Mouse (Mus musculus) bone marrow macrophage, adult 2 months (primary cell): ENCODE data around the gene Gps1. TPM values are rescaled to one million over a fixed set of nuclear protein-coding genes. Genes with fewer than 3 reads are reported as not detected.
"Not testable (repeated sequence)": the region's sequence is repeated elsewhere in the genome, so short reads cannot be mapped to it uniquely, and the experiment has no call there.

Experiments
- H3K27ac ChIP-seq: 2 replicates; pipeline ENCODE4 v1.5.1; 2012; ENCODE audit warnings: low read depth, low read length; ENCODE audit not compliant: insufficient read depth
- H3K4me1 ChIP-seq: 2 replicates; pipeline ENCODE4 v1.6.1; 2012; ENCODE audit warnings: low read length; ENCODE audit not compliant: control insufficient read depth, insufficient read depth
- H3K4me3 ChIP-seq: 2 replicates; pipeline ENCODE4 v1.5.1; 2012; ENCODE audit warnings: mild to moderate bottlenecking, low read length, moderate library complexity; ENCODE audit not compliant: insufficient read depth
- CTCF ChIP-seq: IDR thresholded peaks from 2 replicates; pipeline ENCODE4 v1.5.1; 2012; ENCODE audit warnings: low read depth, mild to moderate bottlenecking, low read length, moderate library complexity
- POLR2A ChIP-seq: IDR thresholded peaks from 2 replicates; pipeline ENCODE4 v1.6.1; 2012; ENCODE audit warnings: mild to moderate bottlenecking, low read depth, low read length, borderline replicate concordance
- polyA plus RNA-seq: library from polyadenylated mRNA; stranded (reverse); fragments of >200 nt; gene quantifications from 2 replicates; pipeline ENCODE4 v1.2.4, GENCODE M21; 2012; ENCODE audit not compliant: missing spikeins, insufficient read depth, insufficient read length

Gps1 gene
- polyA plus RNA-seq, result 34.7 and 41.1 TPM in 2 replicates

DNA sequence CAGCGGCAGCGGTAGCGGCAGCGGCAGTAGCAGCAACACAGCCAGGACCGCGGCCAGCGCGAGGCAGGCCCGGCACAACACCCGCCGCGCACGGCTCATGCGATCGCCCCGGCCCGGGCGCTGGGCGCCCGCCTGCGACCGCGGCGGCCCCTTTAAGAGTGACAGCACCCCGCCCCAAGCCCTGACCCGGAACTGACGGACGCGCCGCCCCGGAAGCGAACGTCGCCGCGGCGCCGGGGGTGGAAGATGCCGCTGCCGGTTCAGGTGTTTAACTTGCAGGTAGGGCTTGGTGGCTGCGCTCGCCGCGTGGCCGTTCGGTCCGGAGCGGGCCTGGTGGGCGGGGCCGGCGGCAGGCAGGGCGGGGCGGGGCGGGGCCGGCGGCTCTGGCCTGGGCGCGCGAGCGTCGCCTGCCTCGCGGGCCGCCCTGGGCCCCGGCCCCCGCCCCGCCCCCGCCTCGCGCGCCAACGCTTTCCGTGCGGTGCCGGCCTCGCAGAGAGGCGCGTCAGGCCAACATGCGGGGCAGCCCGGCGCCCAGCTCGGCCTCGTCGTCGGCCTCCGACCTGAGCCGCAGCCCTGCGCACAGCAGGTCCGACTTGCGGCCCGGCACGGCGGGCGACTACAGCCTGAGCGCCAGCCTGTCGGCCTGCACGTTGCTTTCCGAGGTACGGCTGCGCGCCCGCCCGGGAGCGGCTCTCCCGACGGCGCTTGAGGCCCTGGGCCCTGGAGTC lies at the start of gene Gps1, which contains the start of gene Rfng:
Gene Gps1, plus strand, starts transcription at position 209 of the 728 bp plus-strand sequence.
Gene Rfng, minus strand, starts transcription at position 144 of the 728 bp plus-strand sequence.
- Histone ChIP-seq H3K4me1 (peaks cover 4% of the 10 kb centered on the region), H3K4me3 (peak within 1 kb of the TSS; percentile 98), H3K27ac (peak within 1 kb of the TSS; percentile 46; the same call in 1 of the 2 replicates)
- no peak for TF ChIP-seq CTCF
- TF ChIP-seq POLR2A, result no peak

GRCm38 (mm10) chr11:120736424-120736823 lies 47.6 kb upstream of the Gps1 start:
- TF ChIP-seq CTCF (no peak), POLR2A (no peak)
- H3K4me3 ChIP-seq, result no peak overlapping the region
- peaks cover 23% of the 10 kb centered on the region for H3K4me1 ChIP-seq
- no peak overlapping the region for H3K27ac ChIP-seq

DNA sequence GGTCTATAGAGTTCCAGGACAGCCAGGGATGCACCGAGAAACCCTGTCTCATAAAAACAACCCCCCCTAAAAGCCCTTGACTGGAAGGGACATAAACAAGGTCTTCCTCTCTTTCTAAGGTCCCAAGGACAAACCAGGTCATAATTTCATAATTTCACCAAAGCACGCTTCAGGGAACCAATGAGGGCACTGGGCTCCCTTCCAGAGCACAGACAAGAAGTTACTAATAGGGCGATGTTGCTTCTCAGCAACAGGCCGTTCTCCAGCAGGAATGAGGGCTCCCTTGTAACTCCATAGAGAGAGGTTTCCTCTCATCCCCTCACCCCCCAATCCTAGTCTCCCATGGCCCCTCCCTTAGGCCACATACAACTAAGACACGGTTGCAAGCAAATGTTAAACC lies 43.1 kb upstream of the Gps1 start:
- TF ChIP-seq POLR2A, result no peak
- TF ChIP-seq CTCF, result no peak
- H3K4me1 ChIP-seq, result peaks cover 3% of the 10 kb centered on the region; the same call in 1 of the 2 replicates
- no peak overlapping the region for H3K27ac ChIP-seq
- H3K4me3 ChIP-seq, result no peak overlapping the region

GRCm38 (mm10) chr11:120744121-120744701 lies 39.9 kb upstream of the Gps1 start:
- TF ChIP-seq POLR2A (no peak), CTCF (no peak)
- Histone ChIP-seq H3K4me3 (no peak overlapping the region), H3K4me1 (peaks cover 26% of the 10 kb centered on the region), H3K27ac (no peak overlapping the region)

GRCm38 (mm10) chr11:120747974-120748373 lies 36.1 kb upstream of the Gps1 start:
- no peak for TF ChIP-seq CTCF
- TF ChIP-seq POLR2A, result no peak
- Histone ChIP-seq H3K4me3 (no peak overlapping the region), H3K27ac (peak overlapping the region; percentile 88), H3K4me1 (peaks cover 37% of the 10 kb centered on the region)

DNA sequence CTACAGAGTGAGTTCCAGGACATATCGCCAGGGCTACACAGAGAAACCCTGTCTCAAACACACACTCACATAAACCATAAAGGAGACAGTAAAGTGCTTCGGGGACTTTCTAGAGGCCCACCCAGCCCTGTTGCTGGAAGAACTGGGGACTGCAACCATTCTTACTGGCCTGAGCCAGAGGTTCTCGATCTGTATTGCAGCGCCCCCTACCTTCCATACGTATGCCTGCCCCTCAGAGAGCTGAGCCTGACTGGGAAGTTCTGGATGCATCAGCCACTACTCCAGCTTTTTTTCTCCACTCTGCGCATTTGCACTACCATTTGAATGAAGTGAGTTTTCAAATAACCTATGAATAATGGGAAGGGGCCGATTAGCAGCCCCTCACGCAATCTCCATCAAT lies 34.6 kb upstream of the Gps1 start:
- no peak overlapping the region for H3K27ac ChIP-seq
- H3K4me3 ChIP-seq, result no peak overlapping the region
- TF ChIP-seq POLR2A (no peak), CTCF (peak; percentile 63; the same call in 1 of the 2 replicates)
- peaks cover 37% of the 10 kb centered on the region for H3K4me1 ChIP-seq

- Histone ChIP-seq H3K4me3 (no peak overlapping the region), H3K27ac (no peak overlapping the region), H3K4me1 (peaks cover 28% of the 10 kb centered on the region)
- TF ChIP-seq POLR2A (no peak), CTCF (no peak)
Measured at GRCm38 (mm10) chr11:120751606-120752005, 32.5 kb upstream of the Gps1 start.

- Histone ChIP-seq H3K4me1 (peaks cover 9% of the 10 kb centered on the region), H3K27ac (no peak overlapping the region), H3K4me3 (no peak overlapping the region)
- TF ChIP-seq CTCF (no peak), POLR2A (no peak)
Measured at GRCm38 (mm10) chr11:120760236-120760635, 23.8 kb upstream of the Gps1 start.

DNA sequence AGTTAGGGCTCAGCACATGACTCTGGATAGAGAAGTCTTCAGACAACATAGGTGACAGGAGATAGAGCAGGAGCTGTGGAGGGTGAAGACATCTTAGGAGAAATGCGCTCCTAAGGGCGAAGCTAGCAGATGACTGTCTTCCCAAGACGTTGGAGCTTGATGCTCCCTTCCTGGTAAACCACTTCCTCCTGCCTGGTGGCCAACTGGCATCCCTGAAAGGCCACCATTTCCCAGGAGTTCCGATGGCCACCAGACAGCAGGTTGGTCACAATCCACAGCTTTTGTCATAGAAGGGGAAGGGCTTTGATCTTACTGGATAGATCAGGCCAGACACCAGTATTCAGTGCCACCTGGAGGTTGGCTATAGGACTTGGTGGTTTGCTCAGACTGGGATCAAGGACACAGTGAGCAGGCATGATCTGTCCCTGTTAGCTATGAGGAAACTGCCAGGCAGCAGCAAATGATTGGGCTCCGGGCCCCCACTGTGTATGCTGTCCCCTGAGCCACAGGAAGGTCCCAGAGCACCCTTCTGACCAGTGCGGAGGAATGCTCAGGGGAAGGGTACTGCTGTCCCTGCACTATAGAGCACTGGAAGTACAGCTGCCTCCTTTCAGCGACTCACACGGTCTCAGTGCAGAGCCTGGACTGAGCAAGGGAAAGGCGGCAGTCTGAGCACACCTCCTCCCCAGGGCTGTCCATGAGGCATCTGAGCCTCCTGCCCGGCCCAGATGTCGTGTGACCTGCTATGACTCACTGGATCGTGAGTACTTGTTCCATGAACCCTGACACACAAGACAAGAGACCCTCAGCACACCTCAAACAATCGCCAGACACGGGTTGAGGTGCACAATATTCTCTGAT lies 22.0 kb upstream of the Gps1 start:
- H3K4me3 ChIP-seq, result peak overlapping the region; percentile 31

DNA sequence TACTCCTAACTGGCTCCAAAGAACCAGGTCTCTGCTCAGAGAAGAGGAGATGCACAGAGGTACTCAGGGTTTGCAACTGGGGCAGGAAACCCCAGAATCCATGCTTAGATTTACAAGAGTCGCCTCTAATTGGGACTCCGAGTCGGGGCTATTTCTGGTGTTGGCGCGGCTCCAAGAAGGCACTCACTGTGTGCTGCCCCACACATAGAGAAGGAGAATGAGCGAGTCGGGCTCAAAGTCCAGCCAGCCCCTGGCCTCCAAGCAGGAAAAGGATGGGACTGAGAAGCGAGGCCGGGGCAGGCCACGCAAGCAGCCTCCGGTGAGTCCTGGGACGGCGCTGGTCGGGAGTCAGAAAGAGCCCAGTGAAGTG lies 21.4 kb upstream of the Gps1 start, which contains the start of gene Hmga1b:
Gene Hmga1b, plus strand, starts transcription at position 123 of the 370 bp plus-strand sequence.
- H3K4me1 ChIP-seq, result peaks cover 19% of the 10 kb centered on the region
- H3K27ac ChIP-seq, result peak within 1 kb of the TSS; percentile 78
- peak within 1 kb of the TSS; percentile 31 for H3K4me3 ChIP-seq

More for the DNA sequence above, 22.0 kb upstream of the Gps1 start:
- peak overlapping the region; percentile 78 for H3K27ac ChIP-seq
- TF ChIP-seq POLR2A (no peak), CTCF (no peak)
- peaks cover 13% of the 10 kb centered on the region for H3K4me1 ChIP-seq

DNA sequence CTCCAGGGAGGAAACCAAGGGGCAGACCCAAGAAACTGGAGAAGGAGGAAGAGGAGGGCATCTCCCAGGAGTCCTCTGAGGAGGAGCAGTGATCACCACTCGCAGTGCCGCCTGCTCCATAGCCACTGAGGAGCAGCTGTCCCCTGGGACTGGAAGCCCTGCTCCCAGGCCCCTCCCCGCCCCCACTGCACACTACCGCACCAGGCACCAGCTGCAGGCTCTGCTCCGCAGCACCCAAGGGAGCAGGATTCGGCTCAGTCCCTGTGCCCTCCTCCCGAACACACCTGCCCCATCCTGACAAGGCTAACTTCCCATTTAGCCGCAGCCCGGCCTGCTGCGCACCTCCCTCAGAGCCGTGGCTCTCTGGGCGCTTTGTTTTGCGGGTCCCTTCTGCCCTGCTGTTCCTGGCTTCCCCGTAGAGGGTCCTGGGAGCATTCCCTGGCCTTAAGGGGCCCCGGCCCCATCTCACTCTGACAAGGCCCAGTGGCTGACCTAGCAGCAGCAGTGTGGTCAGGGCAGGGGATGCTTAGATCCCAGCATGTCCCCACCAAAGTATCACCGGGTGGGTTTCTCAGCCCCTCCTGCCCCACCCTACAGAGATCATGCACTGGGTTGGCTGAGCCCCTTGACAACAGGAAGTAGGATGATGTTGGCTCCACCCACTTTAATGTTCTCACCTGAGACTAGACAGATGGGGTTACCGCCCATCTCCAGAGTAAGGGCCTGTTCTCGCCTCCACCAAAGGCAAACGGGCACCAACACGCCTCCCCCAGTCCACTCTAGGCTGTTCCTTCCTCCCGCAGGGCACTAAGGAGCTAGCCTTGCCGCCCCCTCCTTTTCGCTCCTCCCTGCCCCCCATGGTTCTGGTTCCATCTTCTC lies 20.7 kb upstream of the Gps1 start:
- H3K4me3 ChIP-seq, result peak overlapping the region; percentile 31
- H3K27ac ChIP-seq, result peak overlapping the region; percentile 78
- H3K4me1 ChIP-seq, result peaks cover 26% of the 10 kb centered on the region

DNA sequence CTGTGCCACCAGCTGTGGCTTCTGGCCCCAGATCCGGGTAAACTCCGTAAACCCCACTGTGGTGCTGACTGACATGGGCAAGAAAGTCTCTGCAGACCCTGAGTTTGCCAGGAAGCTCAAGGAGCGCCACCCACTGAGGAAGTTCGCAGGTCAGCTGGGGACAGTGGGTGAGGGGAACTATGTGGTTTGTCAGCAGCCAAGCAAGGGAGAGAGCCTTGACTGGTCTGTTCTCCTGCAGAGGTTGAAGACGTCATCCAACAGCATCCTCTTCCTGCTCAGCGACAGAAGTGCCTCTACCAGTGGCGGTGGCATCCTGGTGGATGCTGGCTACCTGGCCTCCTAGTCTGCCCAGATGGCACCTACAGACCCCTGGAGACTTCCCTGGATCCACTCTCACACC lies 17.0 kb upstream of the Gps1 start:
- Histone ChIP-seq H3K27ac (peak overlapping the region; percentile 12; the same call in 1 of the 2 replicates), H3K4me1 (peaks cover 26% of the 10 kb centered on the region)
- H3K4me3 ChIP-seq, result not testable (repeated sequence)
